Mouse (Mus musculus) heart, postnatal 36 days (tissue): ENCODE results near the gene Pxdn. TPM values are rescaled to one million over a fixed set of nuclear protein-coding genes. Genes with fewer than 3 reads are reported as not detected.

Experiments used
- DNase-seq, 2 experiments: peaks; one replicate each; pipeline ENCODE4 v3.0.0; 2021 to 2022
- intact Hi-C: fragments of 180-260 bp; cut with DNase I; formaldehyde crosslinking; loops from one replicate; pipeline ENCODE4 v1.15.1; 2025
- total RNA-seq, 2 experiments: library from RNA; stranded (reverse); gene quantifications; 2 replicates each; pipeline ENCODE4 v1.2.3; 2021

The Pxdn gene
- total RNA-seq, 2 experiments from 2014 or later, result 51.7 to 54.5 TPM

- intact Hi-C loops, result no loop called here
Observed at GRCm38 (mm10) chr12:30017131-30017530, 79.7 kb downstream of the Pxdn start.

GRCm38 (mm10) chr12:30020447-30020846 is 83.0 kb downstream of the Pxdn start:
- DNase-seq, result no peak
- intact Hi-C loops, result loop anchor here (10.0 kb wide), 1 partner anchor 316 kb away; no protein-coding TSS in a partner anchor

More at GRCm38 (mm10) chr12:30017131-30017530, 79.7 kb downstream of the Pxdn start:
- DNase-seq, result no peak

GRCm38 (mm10) chr12:30023491-30023890 is 86.1 kb downstream of the Pxdn start:
- intact Hi-C loops, result loop anchor here (10.0 kb wide), 1 partner anchor 319 kb away; no protein-coding TSS in a partner anchor
- no peak for DNase-seq

- intact Hi-C loops, result loop anchor here (10.0 kb wide), 1 partner anchor 320 kb away; no protein-coding TSS in a partner anchor
- peak in 1 of 2 experiments; percentile 37 for DNase-seq
Observed at GRCm38 (mm10) chr12:30024264-30024825, 86.9 kb downstream of the Pxdn start.

- no peak for DNase-seq
Observed at GRCm38 (mm10) chr12:30027721-30028340, 90.4 kb downstream of the Pxdn start.

GRCm38 (mm10) chr12:30029111-30029510 is 91.7 kb downstream of the Pxdn start:
- DNase-seq, result no peak
- intact Hi-C loops, result loop anchor here (10.0 kb wide), 1 partner anchor 324 kb away; no protein-coding TSS in a partner anchor

More at GRCm38 (mm10) chr12:30027721-30028340, 90.4 kb downstream of the Pxdn start:
- intact Hi-C loops, result loop anchor here (10.0 kb wide), 1 partner anchor 323 kb away; no protein-coding TSS in a partner anchor

- DNase-seq, result no peak
Observed at GRCm38 (mm10) chr12:30030571-30030970, 93.2 kb downstream of the Pxdn start.

GRCm38 (mm10) chr12:30034681-30035080 is 97.3 kb downstream of the Pxdn start:
- intact Hi-C loops, result loop anchor here (10.0 kb wide), 1 partner anchor 60 kb away; no protein-coding TSS in a partner anchor

More at GRCm38 (mm10) chr12:30030571-30030970, 93.2 kb downstream of the Pxdn start:
- intact Hi-C loops, result loop anchor here (10.0 kb wide), 1 partner anchor 56 kb away; no protein-coding TSS in a partner anchor

GRCm38 (mm10) chr12:30035406-30035805 is 98.0 kb downstream of the Pxdn start:
- peak in 1 of 2 experiments; percentile 36 for DNase-seq
- intact Hi-C loops, result loop anchor here (10.0 kb wide), 1 partner anchor 61 kb away; no protein-coding TSS in a partner anchor

More at GRCm38 (mm10) chr12:30034681-30035080, 97.3 kb downstream of the Pxdn start:
- no peak for DNase-seq

- DNase-seq, result peak; percentile 24 to 39
- intact Hi-C loops, result loop anchor here (10.0 kb wide), 1 partner anchor 61 kb away; no protein-coding TSS in a partner anchor
Observed at GRCm38 (mm10) chr12:30035841-30036568, 98.6 kb downstream of the Pxdn start.

- peak in 1 of 2 experiments; percentile 27 for DNase-seq
- intact Hi-C loops, result loop anchor here (10.0 kb wide), 1 partner anchor 62 kb away; no protein-coding TSS in a partner anchor
Observed at GRCm38 (mm10) chr12:30036569-30037055, 99.2 kb downstream of the Pxdn start.

GRCm38 (mm10) chr12:30039565-30039964 is 102.2 kb downstream of the Pxdn start:
- intact Hi-C loops, result loop anchor here (1.0 to 10.0 kb wide), 3 partner anchors 65 to 132 kb away; no protein-coding TSS in a partner anchor
- DNase-seq, result peak; percentile 46 to 53

- peak; percentile 59 to 60 for DNase-seq
- intact Hi-C loops, result loop anchor here (10.0 kb wide), 1 partner anchor 845 kb away; the partner anchor contains the start of gene Alkal2
Observed at GRCm38 (mm10) chr12:30040150-30040549, 102.7 kb downstream of the Pxdn start.

GRCm38 (mm10) chr12:30048848-30049247 is 111.4 kb downstream of the Pxdn start:
- intact Hi-C loops, result loop anchor here (10.0 kb wide), 1 partner anchor 836 kb away; the partner anchor contains the start of gene Alkal2
- no peak for DNase-seq

GRCm38 (mm10) chr12:30049818-30050217 is 112.4 kb downstream of the Pxdn start:
- DNase-seq, result no peak
- intact Hi-C loops, result loop anchor here (1.0 to 10.0 kb wide), 5 partner anchors 77 to 835 kb away; partner anchors contain the start of gene Alkal2

- intact Hi-C loops, result loop anchor here (1.0 to 5.0 kb wide), 4 partner anchors 77 to 528 kb away; no protein-coding TSS in a partner anchor
- peak; percentile 47 to 63 for DNase-seq
Observed at GRCm38 (mm10) chr12:30050235-30050634, 112.8 kb downstream of the Pxdn start.

GRCm38 (mm10) chr12:30054761-30055540 is 117.5 kb downstream of the Pxdn start:
- DNase-seq, result no peak
- intact Hi-C loops, result loop anchor here (5.0 kb wide), 2 partner anchors 72 to 142 kb away; no protein-coding TSS in a partner anchor

GRCm38 (mm10) chr12:30058044-30058443 is 120.6 kb downstream of the Pxdn start:
- DNase-seq, result no peak
- intact Hi-C loops, result no loop called here

- no peak for DNase-seq
- intact Hi-C loops, result no loop called here
Observed at GRCm38 (mm10) chr12:30061503-30062117, 124.2 kb downstream of the Pxdn start.
